Mouse (Mus musculus): ENCODE measurements around the gene Krtap5-4.
"Not testable (repeated sequence)": the region's sequence is repeated elsewhere in the genome, so short reads cannot be mapped to it uniquely, and the experiment has no call there.

The Krtap5-4 gene

GRCm38 (mm10) chr7:142321637-142322306 lies 18.4 kb downstream of the Krtap5-4 start:
- not testable (repeated sequence) for DNase-seq (ENCODE audit: low read depth, low spot score)

GRCm38 (mm10) chr7:142322641-142323040 lies 19.3 kb downstream of the Krtap5-4 start:
- DNase-seq (ENCODE audit: low read depth, low spot score) = no peak

- no peak for DNase-seq (ENCODE audit: low read depth, low spot score)
These were observed 20.2 kb downstream of the Krtap5-4 start for GRCm38 (mm10) chr7:142323396-142324117.

GRCm38 (mm10) chr7:142326714-142327445 lies 23.5 kb downstream of the Krtap5-4 start:
- no peak for DNase-seq (ENCODE audit: low read depth, low spot score)

GRCm38 (mm10) chr7:142328507-142328906 lies 25.2 kb downstream of the Krtap5-4 start:
- peak; percentile 54 for DNase-seq (ENCODE audit: low read depth, low spot score)

GRCm38 (mm10) chr7:142330271-142330724 lies 26.9 kb downstream of the Krtap5-4 start:
- no peak for DNase-seq (ENCODE audit: low read depth, low spot score)

- DNase-seq (ENCODE audit: low read depth, low spot score) = no peak
These were observed 27.9 kb downstream of the Krtap5-4 start for GRCm38 (mm10) chr7:142331281-142331680.

GRCm38 (mm10) chr7:142332741-142333140 lies 29.4 kb downstream of the Krtap5-4 start:
- not testable (repeated sequence) for DNase-seq (ENCODE audit: low read depth, low spot score)

- DNase-seq (ENCODE audit: low read depth, low spot score) = peak; percentile 88
These were observed 30.9 kb downstream of the Krtap5-4 start for GRCm38 (mm10) chr7:142334246-142334645.

GRCm38 (mm10) chr7:142335151-142335550 lies 31.8 kb downstream of the Krtap5-4 start:
- no peak for DNase-seq (ENCODE audit: low read depth, low spot score)

- DNase-seq (ENCODE audit: low read depth, low spot score) = no peak
These were observed 37.1 kb downstream of the Krtap5-4 start for GRCm38 (mm10) chr7:142340269-142340970.

- DNase-seq (ENCODE audit: low read depth, low spot score) = no peak
These were observed 38.4 kb downstream of the Krtap5-4 start for GRCm38 (mm10) chr7:142341564-142342246.

- DNase-seq (ENCODE audit: low read depth, low spot score) = no peak
These were observed 38.9 kb downstream of the Krtap5-4 start for GRCm38 (mm10) chr7:142342247-142342640.

GRCm38 (mm10) chr7:142347542-142347941 lies 44.2 kb downstream of the Krtap5-4 start:
- no peak for DNase-seq (ENCODE audit: low read depth, low spot score)

- DNase-seq (ENCODE audit: low read depth, low spot score) = no peak
These were observed 46.1 kb downstream of the Krtap5-4 start for GRCm38 (mm10) chr7:142349308-142349961.

GRCm38 (mm10) chr7:142351569-142351968 lies 48.2 kb downstream of the Krtap5-4 start:
- DNase-seq (ENCODE audit: low read depth, low spot score) = no peak

GRCm38 (mm10) chr7:142353854-142354253 lies 50.5 kb downstream of the Krtap5-4 start:
- DNase-seq (ENCODE audit: low read depth, low spot score) = no peak
